Mouse (Mus musculus): ENCODE measurements around the gene Crtc2.

DNA sequence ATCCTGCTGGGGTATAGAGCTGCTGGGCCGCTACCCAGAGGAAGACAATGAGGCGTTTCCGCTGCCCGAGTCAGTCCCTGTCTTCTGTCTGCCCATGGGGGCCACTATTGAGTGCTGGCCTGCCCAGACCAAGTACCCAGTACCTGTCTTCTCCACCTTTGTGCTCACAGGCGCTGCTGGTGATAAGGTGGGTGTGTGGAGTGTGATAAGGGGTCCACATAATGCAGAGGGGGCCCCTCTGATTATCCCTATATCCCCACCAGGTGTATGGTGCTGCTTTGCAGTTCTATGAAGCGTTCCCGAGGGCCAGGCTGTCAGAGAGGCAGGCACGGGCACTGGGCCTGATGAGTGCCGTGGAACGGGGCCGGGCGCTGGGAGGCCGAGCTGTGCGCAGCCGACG, 15.0 kb downstream of the Crtc2 start:
- TF ChIP-seq GATA1 (IDR thresholded peaks at IDR 0.05; ENCODE audit: low read length) (no peak), TAL1 (IDR thresholded peaks at IDR 0.05; ENCODE audit: low read length) (no peak)

Measured in erythroblast, embryonic 14.5 days (primary cell).